Mouse (Mus musculus) heart, embryonic 13.5 days (tissue): ENCODE measurements around the gene H13. TPM values are rescaled to one million over a fixed set of nuclear protein-coding genes. Genes with fewer than 3 reads are reported as not detected.
A peak's percentile ranks its signal among the peaks of the same experiment; 100 is the strongest.

Experiments
- ATAC-seq: fragments of 200-750 bp; cut with Nextera tagmentation; 2 replicates; pipeline ENCODE4 v1.8.0; 2017; ENCODE audit warnings: moderate TSS enrichment; ENCODE audit not compliant: insufficient number of reproducible peaks, low FRiP score, low TSS enrichment; ENCODE audit errors: extremely low read depth
- H3K27ac ChIP-seq: fragments of 300-500 bp; sonication (generic); replicated peaks from 2 replicates; pipeline ENCODE4 v1.5.1; 2015; ENCODE audit warnings: moderate library complexity, mild to moderate bottlenecking, inconsistent platforms
- H3K27me3 ChIP-seq: fragments of 300-500 bp; sonication (generic); replicated peaks from 2 replicates; pipeline ENCODE4 v1.6.1; 2015; ENCODE audit warnings: mild to moderate bottlenecking, inconsistent platforms
- H3K36me3 ChIP-seq: fragments of 300-500 bp; sonication (generic); 2 replicates; pipeline ENCODE4 v1.6.1; 2015; ENCODE audit warnings: mild to moderate bottlenecking, inconsistent platforms
- H3K4me1 ChIP-seq: fragments of 300-500 bp; sonication (generic); 2 replicates; pipeline ENCODE4 v1.6.1; 2015; ENCODE audit warnings: inconsistent platforms
- H3K4me2 ChIP-seq: fragments of 300-500 bp; sonication (generic); 2 replicates; pipeline ENCODE4 v1.6.1; 2015; ENCODE audit warnings: inconsistent platforms, mild to moderate bottlenecking, moderate library complexity
- H3K4me3 ChIP-seq: fragments of 300-500 bp; sonication (generic); 2 replicates; pipeline ENCODE4 v1.5.1; 2015; ENCODE audit warnings: moderate library complexity, mild to moderate bottlenecking, inconsistent platforms
- H3K9ac ChIP-seq: fragments of 300-500 bp; sonication (generic); 2 replicates; pipeline ENCODE4 v1.6.1; 2015; ENCODE audit warnings: inconsistent platforms, mild to moderate bottlenecking, moderate library complexity
- H3K9me3 ChIP-seq: fragments of 300-500 bp; sonication (generic); 2 replicates; pipeline ENCODE4 v1.6.1; 2016; ENCODE audit warnings: inconsistent platforms
- WGBS: fragments of 180-500 bp; shearing (Covaris S2); methylation state at CpG from one replicate; pipeline ENCODE4 v1.1.7; 2015; ENCODE audit warnings: mixed read lengths; 5-methylcytosine and 5-hydroxymethylcytosine counted together
- polyA plus RNA-seq: library from polyadenylated mRNA; unstranded; fragments of >200 nt; fragmentation: Nextera tagmentation; extraction: Ambion mirVana; gene quantifications from 2 replicates; pipeline ENCODE4 v1.2.1, GENCODE M21; 2015

H13 gene
- polyA plus RNA-seq, 1 experiment from 2014 or later = 81.9 TPM

- Histone ChIP-seq H3K4me1 (peaks cover 65% of the 10 kb centered on the region), H3K27me3 (peaks cover 8% of the 10 kb centered on the region), H3K36me3 (peaks cover 4% of the 10 kb centered on the region; the same call in 1 of the 2 replicates), H3K9ac (no peak overlapping the region), H3K4me2 (peak overlapping the region; percentile 12; the same call in 1 of the 2 replicates), H3K4me3 (no peak overlapping the region), H3K9me3 (no peaks in the 10 kb centered on the region), H3K27ac (peak overlapping the region; percentile 52)
- 51% methylated on average over 29 of the region's 29 CpGs for WGBS
- no peak for ATAC-seq
These were observed 35.0 kb upstream of the H13 start for GRCm38 (mm10) chr2:152634311-152634710.

GRCm38 (mm10) chr2:152636246-152637005 lies 32.8 kb upstream of the H13 start:
- H3K27me3 ChIP-seq = peaks cover 4% of the 10 kb centered on the region; the same call in 1 of the 2 replicates
- peak overlapping the region; percentile 47; the same call in 1 of the 2 replicates for H3K9ac ChIP-seq
- peaks cover 67% of the 10 kb centered on the region for H3K4me1 ChIP-seq
- no peak overlapping the region for H3K4me3 ChIP-seq
- H3K4me2 ChIP-seq = peak overlapping the region; percentile 43
- H3K27ac ChIP-seq = peak overlapping the region; percentile 92
- 45% methylated on average over 23 of the region's 23 CpGs for WGBS
- ATAC-seq = peak; percentile 66
- peaks cover 4% of the 10 kb centered on the region; the same call in 1 of the 2 replicates for H3K36me3 ChIP-seq
- H3K9me3 ChIP-seq = no peaks in the 10 kb centered on the region

GRCm38 (mm10) chr2:152637006-152637322 lies 32.3 kb upstream of the H13 start:
- Histone ChIP-seq H3K9me3 (no peaks in the 10 kb centered on the region), H3K27ac (peak overlapping the region; percentile 92), H3K4me1 (peaks cover 67% of the 10 kb centered on the region), H3K27me3 (peaks cover 4% of the 10 kb centered on the region; the same call in 1 of the 2 replicates), H3K9ac (no peak overlapping the region), H3K4me2 (0 out of 2 replicates have a peak overlapping the region, but pooled peaks have one; percentile 43), H3K36me3 (peaks cover 4% of the 10 kb centered on the region; the same call in 1 of the 2 replicates), H3K4me3 (no peak overlapping the region)
- no peak for ATAC-seq
- 61% methylated on average over 6 of the region's 6 CpGs for WGBS

GRCm38 (mm10) chr2:152637381-152637780 lies 31.9 kb upstream of the H13 start:
- 76% methylated on average over 4 of the region's 4 CpGs for WGBS
- H3K27me3 ChIP-seq = peaks cover 4% of the 10 kb centered on the region; the same call in 1 of the 2 replicates
- no peak for ATAC-seq
- peaks cover 63% of the 10 kb centered on the region for H3K4me1 ChIP-seq
- H3K36me3 ChIP-seq = peaks cover 4% of the 10 kb centered on the region; the same call in 1 of the 2 replicates
- no peak overlapping the region for H3K9ac ChIP-seq
- no peak overlapping the region for H3K4me3 ChIP-seq
- H3K9me3 ChIP-seq = no peaks in the 10 kb centered on the region
- H3K27ac ChIP-seq = peak overlapping the region; percentile 92
- no peak overlapping the region for H3K4me2 ChIP-seq

- Histone ChIP-seq H3K9me3 (no peaks in the 10 kb centered on the region), H3K36me3 (peaks cover 4% of the 10 kb centered on the region; the same call in 1 of the 2 replicates), H3K9ac (no peak overlapping the region), H3K4me1 (peaks cover 49% of the 10 kb centered on the region), H3K27me3 (peaks cover 4% of the 10 kb centered on the region; the same call in 1 of the 2 replicates), H3K4me3 (no peak overlapping the region), H3K27ac (peak overlapping the region; percentile 92), H3K4me2 (no peak overlapping the region)
- ATAC-seq = no peak
- WGBS = 51% methylated on average over 6 of the region's 6 CpGs
These were observed 30.4 kb upstream of the H13 start for GRCm38 (mm10) chr2:152638865-152639264.

GRCm38 (mm10) chr2:152639406-152640113 lies 29.7 kb upstream of the H13 start:
- Histone ChIP-seq H3K27ac (peak overlapping the region; percentile 92), H3K4me2 (no peak overlapping the region; the same call in 1 of the 2 replicates), H3K9me3 (no peaks in the 10 kb centered on the region), H3K4me3 (no peak overlapping the region), H3K4me1 (peaks cover 44% of the 10 kb centered on the region), H3K27me3 (peaks cover under 1% of the 10 kb centered on the region; the same call in 1 of the 2 replicates), H3K36me3 (peaks cover under 1% of the 10 kb centered on the region; the same call in 1 of the 2 replicates), H3K9ac (peak overlapping the region; percentile 33; the same call in 1 of the 2 replicates)
- 23% methylated on average over 11 of the region's 11 CpGs for WGBS
- no peak for ATAC-seq

GRCm38 (mm10) chr2:152652901-152653620 lies 16.2 kb upstream of the H13 start:
- H3K9me3 ChIP-seq = no peaks in the 10 kb centered on the region
- H3K4me1 ChIP-seq = peaks cover 22% of the 10 kb centered on the region
- no peaks in the 10 kb centered on the region for H3K36me3 ChIP-seq
- no peak overlapping the region for H3K4me2 ChIP-seq
- H3K4me3 ChIP-seq = no peak overlapping the region
- no peak; the same call in 1 of the 2 replicates for ATAC-seq
- peak overlapping the region; percentile 73 for H3K27ac ChIP-seq
- no peak overlapping the region for H3K9ac ChIP-seq
- no peaks in the 10 kb centered on the region for H3K27me3 ChIP-seq
- WGBS = 49% methylated on average over 10 of the region's 10 CpGs

GRCm38 (mm10) chr2:152653874-152654715 lies 15.2 kb upstream of the H13 start:
- 0 out of 2 replicates have a peak overlapping the region, but pooled peaks have one; percentile 24 for H3K27ac ChIP-seq
- 28% methylated on average over 14 of the region's 14 CpGs for WGBS

GRCm38 (mm10) chr2:152657398-152657797 lies 11.9 kb upstream of the H13 start:
- H3K36me3 ChIP-seq = no peaks in the 10 kb centered on the region
- no peak overlapping the region for H3K9ac ChIP-seq
- peaks cover 23% of the 10 kb centered on the region for H3K4me1 ChIP-seq
- no peaks in the 10 kb centered on the region for H3K9me3 ChIP-seq
- H3K27ac ChIP-seq = no peak overlapping the region
- H3K4me2 ChIP-seq = no peak overlapping the region
- ATAC-seq = no peak
- 0 out of 2 replicates have a peak, but pooled peaks cover under 1% of the 10 kb centered on the region for H3K27me3 ChIP-seq
- 48% methylated on average over 10 of the region's 10 CpGs for WGBS
- H3K4me3 ChIP-seq = no peak overlapping the region

More at GRCm38 (mm10) chr2:152653874-152654715, 15.2 kb upstream of the H13 start:
- no peak overlapping the region for H3K9ac ChIP-seq
- peaks cover 25% of the 10 kb centered on the region for H3K4me1 ChIP-seq
- no peaks in the 10 kb centered on the region for H3K27me3 ChIP-seq
- no peaks in the 10 kb centered on the region for H3K36me3 ChIP-seq
- H3K9me3 ChIP-seq = no peaks in the 10 kb centered on the region
- no peak for ATAC-seq
- no peak overlapping the region for H3K4me2 ChIP-seq
- H3K4me3 ChIP-seq = no peak overlapping the region

- Histone ChIP-seq H3K4me3 (no peak overlapping the region), H3K9ac (no peak overlapping the region), H3K4me2 (no peak overlapping the region), H3K27me3 (peaks cover 15% of the 10 kb centered on the region; the same call in 1 of the 2 replicates), H3K9me3 (no peaks in the 10 kb centered on the region), H3K4me1 (0 out of 2 replicates have a peak, but pooled peaks cover 4% of the 10 kb centered on the region), H3K36me3 (no peaks in the 10 kb centered on the region), H3K27ac (no peak overlapping the region)
- ATAC-seq = no peak
- 71% methylated on average over 6 of the region's 6 CpGs for WGBS
These were observed 8.1 kb upstream of the H13 start for GRCm38 (mm10) chr2:152661163-152661562.
